Mouse (Mus musculus): Measurements from ENCODE around the gene Pnrc2. TPM values are rescaled to one million over a fixed set of nuclear protein-coding genes. Genes with fewer than 3 reads are reported as not detected.

Gene Pnrc2
- polyA plus RNA-seq, 1 experiment from 2014 or later, result 205 TPM

- 77% methylated on average over 2 of the region's 2 CpGs for WGBS
- no peak overlapping the region for H3K27ac ChIP-seq
- H3K36me3 ChIP-seq (replicated peaks), result no peaks in the 10 kb centered on the region
- no peaks in the 10 kb centered on the region for H3K27me3 ChIP-seq (ENCODE audit: poor library complexity, severe bottlenecking)
- no peaks in the 10 kb centered on the region for H3K9me3 ChIP-seq
- peaks cover 7% of the 10 kb centered on the region for H3K4me1 ChIP-seq
- H3K4me3 ChIP-seq, result no peak overlapping the region
- DNase-seq (ENCODE audit: extremely low spot score, low spot score), result no peak
Measured at GRCm38 (mm10) chr4:135823298-135823697, 50.4 kb downstream of the Pnrc2 start.

- DNase-seq (ENCODE audit: extremely low spot score, low spot score), result no peak
- Histone ChIP-seq H3K27me3 (ENCODE audit: poor library complexity, severe bottlenecking) (no peaks in the 10 kb centered on the region), H3K4me3 (no peak overlapping the region), H3K27ac (no peak overlapping the region), H3K4me1 (peaks cover 5% of the 10 kb centered on the region; the same call in 1 of the 2 replicates), H3K36me3 (replicated peaks) (no peaks in the 10 kb centered on the region), H3K9me3 (no peaks in the 10 kb centered on the region)
- 85% methylated on average over 4 of the region's 4 CpGs for WGBS
Measured at GRCm38 (mm10) chr4:135821772-135822171, 51.9 kb downstream of the Pnrc2 start.

Other genes starting within 250 kb of the Pnrc2 start
- 0.37 and 0.61 TPM in 2 replicates for gene Ifnlr1, start 187.6 kb downstream of the Pnrc2 start, polyA plus RNA-seq (2016; fragmentation: Nextera tagmentation; extraction: Ambion mirVana)
- not detected in 2 replicates for gene Il22ra1, start 145.7 kb downstream of the Pnrc2 start, polyA plus RNA-seq (2016; fragmentation: Nextera tagmentation; extraction: Ambion mirVana)
- 0.09 TPM in 1 of 2 replicates, not detected in the other for gene Myom3, start 114.1 kb downstream of the Pnrc2 start, polyA plus RNA-seq (2016; fragmentation: Nextera tagmentation; extraction: Ambion mirVana)
- 383 and 421 TPM in 2 replicates for gene Srsf10, start 18.1 kb downstream of the Pnrc2 start, polyA plus RNA-seq (2016; fragmentation: Nextera tagmentation; extraction: Ambion mirVana)
- gene Cnr2, start 21.5 kb upstream of the Pnrc2 start, polyA plus RNA-seq (2016; fragmentation: Nextera tagmentation; extraction: Ambion mirVana), result 0.30 and 0.48 TPM in 2 replicates
- gene Fuca1, start 46.9 kb upstream of the Pnrc2 start, polyA plus RNA-seq (2016; fragmentation: Nextera tagmentation; extraction: Ambion mirVana), result 46.4 and 52.4 TPM in 2 replicates
- 65.0 and 65.4 TPM in 2 replicates for gene Hmgcl, start 72.6 kb upstream of the Pnrc2 start, polyA plus RNA-seq (2016; fragmentation: Nextera tagmentation; extraction: Ambion mirVana)
- gene Gale, start 89.9 kb upstream of the Pnrc2 start, polyA plus RNA-seq (2016; fragmentation: Nextera tagmentation; extraction: Ambion mirVana), result 39.7 and 41.0 TPM in 2 replicates
- gene Lypla2, start 98.8 kb upstream of the Pnrc2 start, polyA plus RNA-seq (2016; fragmentation: Nextera tagmentation; extraction: Ambion mirVana), result 204 and 210 TPM in 2 replicates
- gene Pithd1, start 113.4 kb upstream of the Pnrc2 start, polyA plus RNA-seq (2016; fragmentation: Nextera tagmentation; extraction: Ambion mirVana), result 73.6 and 75.8 TPM in 2 replicates
- gene Eloa, start 147.9 kb upstream of the Pnrc2 start, polyA plus RNA-seq (2016; fragmentation: Nextera tagmentation; extraction: Ambion mirVana), result 35.2 and 36.7 TPM in 2 replicates
- 485 and 525 TPM in 2 replicates for gene Rpl11, start 179.6 kb upstream of the Pnrc2 start, polyA plus RNA-seq (2016; fragmentation: Nextera tagmentation; extraction: Ambion mirVana)